Mouse (Mus musculus) heart, embryonic 14.5 days (tissue): Measurements from ENCODE around the gene Eif4e3. TPM values are rescaled to one million over a fixed set of nuclear protein-coding genes. Genes with fewer than 3 reads are reported as not detected.

Experiments
- ATAC-seq: fragments of 200-750 bp; cut with Nextera tagmentation; 2 replicates; pipeline ENCODE4 v1.8.0; 2017; ENCODE audit warnings: low read depth, moderate TSS enrichment; ENCODE audit not compliant: insufficient number of reproducible peaks, insufficient read depth, low FRiP score
- H3K27ac ChIP-seq, 2 experiments: fragments of 200-500 bp in 1 of 2; fragments of 300-500 bp in 1 of 2; sonication (generic) in 1 of 2; replicated peaks in 1 of 2; 2 replicates each; pipeline ENCODE4 v1.5.1; 2012 to 2014; ENCODE audit warnings: low read depth in 2 of 2, low read length in 2 of 2, control low read depth in 1 of 2, mild to moderate bottlenecking in 1 of 2, mixed read lengths in 1 of 2; ENCODE audit not compliant: control insufficient read depth in 1 of 2, insufficient read depth in 1 of 2
- H3K27me3 ChIP-seq: fragments of 300-500 bp; sonication (generic); 2 replicates; pipeline ENCODE4 v1.6.1; 2014; ENCODE audit warnings: mild to moderate bottlenecking, low read length, control low read depth; ENCODE audit not compliant: control insufficient read depth, insufficient read depth
- H3K36me3 ChIP-seq: fragments of 300-500 bp; sonication (generic); 2 replicates; pipeline ENCODE4 v1.6.1; 2014; ENCODE audit warnings: mild to moderate bottlenecking, control low read depth, low read length, mixed read lengths; ENCODE audit not compliant: control insufficient read depth, insufficient read depth
- H3K4me1 ChIP-seq, 2 experiments: fragments of 200-500 bp in 1 of 2; fragments of 300-500 bp in 1 of 2; sonication (generic) in 1 of 2; 2 replicates each; pipeline ENCODE4 v1.6.1; 2012 to 2014; ENCODE audit warnings: low read length in 2 of 2, control low read depth in 1 of 2, mixed read lengths in 1 of 2; ENCODE audit not compliant: control insufficient read depth in 2 of 2, insufficient read depth in 2 of 2
- H3K4me2 ChIP-seq: fragments of 300-500 bp; sonication (generic); 2 replicates; pipeline ENCODE4 v1.6.1; 2014; ENCODE audit warnings: mild to moderate bottlenecking, low read length
- H3K4me3 ChIP-seq, 2 experiments: fragments of 200-500 bp in 1 of 2; fragments of 300-500 bp in 1 of 2; sonication (generic) in 1 of 2; 2 replicates each; pipeline ENCODE4 v1.5.1; 2012 to 2014; ENCODE audit warnings: low read length in 2 of 2, mild to moderate bottlenecking in 2 of 2, control low read depth in 1 of 2, low read depth in 1 of 2, moderate library complexity in 1 of 2; ENCODE audit not compliant: control insufficient read depth in 1 of 2, insufficient read depth in 1 of 2
- H3K9ac ChIP-seq: fragments of 300-500 bp; sonication (generic); 2 replicates; pipeline ENCODE4 v1.6.1; 2014; ENCODE audit warnings: mild to moderate bottlenecking, low read length
- H3K9me3 ChIP-seq: fragments of 300-500 bp; sonication (generic); 2 replicates; pipeline ENCODE4 v1.6.1; 2016; ENCODE audit warnings: low read length, control low read depth; ENCODE audit not compliant: control insufficient read depth
- WGBS: fragments of 180-500 bp; shearing (Covaris S2); extraction: QIAGEN DNeasy Blood & Tissue Kit; methylation state at CpG from one replicate; pipeline ENCODE4 v1.1.7; 2014; 5-methylcytosine and 5-hydroxymethylcytosine counted together
- polyA plus RNA-seq: library from polyadenylated mRNA; unstranded; fragments of >200 nt; fragmentation: Nextera tagmentation; extraction: Ambion mirVana; gene quantifications from 2 replicates; pipeline ENCODE4 v1.2.1, GENCODE M21; 2014

Gene Eif4e3
- polyA plus RNA-seq, 1 experiment from 2014 or later, result 7.9 TPM

DNA sequence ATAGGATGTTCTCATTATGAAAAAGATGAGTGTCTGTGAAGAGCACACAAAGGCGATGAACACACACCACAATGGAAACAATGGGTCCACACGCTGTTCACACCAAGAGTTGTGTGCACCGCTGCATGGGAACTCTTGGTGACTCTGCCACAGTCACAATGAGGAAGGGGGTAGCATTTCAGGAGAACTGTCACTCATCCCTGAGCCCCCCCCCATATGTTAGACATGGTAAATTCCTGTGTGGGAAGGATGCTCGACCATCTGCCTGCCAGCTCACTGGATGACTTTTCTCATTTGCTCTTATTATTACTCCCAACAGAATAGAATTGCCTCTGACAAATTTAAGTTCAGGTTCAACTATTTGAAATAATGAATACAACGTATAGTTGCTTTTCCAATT lies 34.9 kb downstream of the Eif4e3 start:
- no peaks in the 10 kb centered on the region for H3K27me3 ChIP-seq
- WGBS, result 85% methylated on average over 5 of the region's 5 CpGs
- no peaks in the 10 kb centered on the region for H3K9me3 ChIP-seq
- no peaks in the 10 kb centered on the region for H3K4me1 ChIP-seq
- no peak overlapping the region for H3K4me2 ChIP-seq
- no peaks in the 10 kb centered on the region for H3K36me3 ChIP-seq
- no peak overlapping the region for H3K9ac ChIP-seq
- no peak for ATAC-seq
- no peak overlapping the region for H3K4me3 ChIP-seq
- no peak overlapping the region for H3K27ac ChIP-seq

DNA sequence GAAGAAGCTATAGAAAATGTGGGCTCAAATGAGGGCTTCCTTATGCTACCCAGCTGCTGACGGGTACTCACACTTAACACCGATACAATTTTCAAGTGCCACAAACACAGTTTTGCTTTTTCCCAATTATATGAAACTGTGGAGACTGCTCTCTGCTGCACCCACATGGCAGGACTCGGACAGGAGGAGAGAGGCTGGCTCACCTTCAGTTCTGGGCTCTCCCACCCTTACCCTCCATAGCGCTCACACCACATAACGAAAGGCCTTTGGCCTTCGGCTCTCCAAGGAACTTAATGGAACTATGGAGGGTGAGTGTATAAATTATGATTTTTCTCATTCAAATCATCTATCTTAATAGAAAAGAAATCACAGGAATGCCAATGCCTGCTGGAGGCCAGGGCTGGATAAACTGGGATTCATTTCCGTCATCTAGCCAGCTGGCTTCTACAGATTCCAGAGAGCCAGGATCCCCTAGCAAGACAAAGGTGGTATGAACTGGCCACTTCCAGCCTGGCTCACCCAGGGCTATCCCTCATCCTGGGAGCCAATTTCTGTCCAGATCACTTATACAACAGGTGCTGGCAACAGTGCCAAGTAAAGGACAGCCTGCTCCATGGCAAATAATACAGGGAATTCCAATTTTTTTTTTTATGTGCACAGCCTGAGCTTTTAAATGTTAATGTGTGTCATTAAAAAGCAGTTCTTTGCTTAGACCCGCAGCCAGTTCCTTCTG lies 36.7 kb downstream of the Eif4e3 start:
- 82% methylated on average over 8 of the region's 8 CpGs for WGBS
- Histone ChIP-seq H3K9me3 (no peaks in the 10 kb centered on the region), H3K27me3 (no peaks in the 10 kb centered on the region), H3K9ac (no peak overlapping the region), H3K27ac (no peak overlapping the region), H3K4me2 (no peak overlapping the region), H3K4me3 (no peak overlapping the region), H3K36me3 (no peaks in the 10 kb centered on the region), H3K4me1 (no peaks in the 10 kb centered on the region)
- no peak for ATAC-seq

DNA sequence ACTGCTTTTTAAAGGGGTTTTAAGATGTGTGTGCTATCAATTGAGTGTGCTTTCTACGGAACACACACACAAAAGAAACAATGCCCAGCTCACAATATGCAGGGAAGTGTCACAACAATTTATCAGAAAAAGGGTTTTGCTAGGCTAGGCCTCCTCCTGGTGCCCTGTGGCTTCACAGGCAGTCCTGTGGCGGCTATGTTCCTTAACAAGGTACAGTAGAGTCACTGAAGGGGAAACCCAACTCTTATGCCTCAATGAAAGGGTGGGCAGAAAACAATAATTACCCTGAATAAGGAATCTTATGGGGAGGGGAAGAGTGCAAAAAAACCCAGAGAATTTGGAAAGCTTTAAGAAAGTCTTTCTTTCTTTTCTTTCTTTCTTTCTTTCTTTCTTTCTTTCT lies 40.2 kb downstream of the Eif4e3 start:
- no peak overlapping the region for H3K4me2 ChIP-seq
- 73% methylated on average over 2 of the region's 2 CpGs for WGBS
- no peak overlapping the region for H3K9ac ChIP-seq
- no peaks in the 10 kb centered on the region for H3K36me3 ChIP-seq
- H3K4me3 ChIP-seq, result no peak overlapping the region
- no peaks in the 10 kb centered on the region for H3K9me3 ChIP-seq
- H3K27me3 ChIP-seq, result no peaks in the 10 kb centered on the region
- no peak overlapping the region for H3K27ac ChIP-seq
- no peak for ATAC-seq
- no peaks in the 10 kb centered on the region; a peak in 1 of 4 replicates for H3K4me1 ChIP-seq

DNA sequence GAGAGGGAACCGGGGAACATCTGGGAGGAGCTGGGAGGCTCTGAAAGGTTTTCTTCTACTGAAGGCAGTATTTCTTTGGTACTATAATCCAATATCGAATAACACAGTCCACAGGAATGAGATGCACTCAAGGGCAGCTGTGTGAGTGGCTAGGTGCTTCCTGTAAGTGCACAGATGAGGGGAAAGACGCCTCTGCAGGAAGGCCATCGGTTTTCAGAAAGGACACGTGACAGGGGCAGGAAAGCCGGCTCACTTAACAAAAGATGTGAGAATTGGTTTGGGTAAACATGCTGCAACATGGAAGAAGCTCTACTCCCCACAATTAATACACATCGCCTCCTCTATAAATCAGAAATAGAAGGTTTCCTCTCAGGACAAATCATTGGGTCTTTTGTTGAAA lies 40.8 kb downstream of the Eif4e3 start:
- no peaks in the 10 kb centered on the region for H3K9me3 ChIP-seq
- H3K4me1 ChIP-seq, result no peaks in the 10 kb centered on the region; a peak in 1 of 4 replicates
- ATAC-seq, result no peak
- H3K9ac ChIP-seq, result no peak overlapping the region
- H3K36me3 ChIP-seq, result no peaks in the 10 kb centered on the region
- no peak overlapping the region for H3K27ac ChIP-seq
- H3K4me3 ChIP-seq, result no peak overlapping the region
- WGBS, result 49% methylated on average over 7 of the region's 7 CpGs
- H3K4me2 ChIP-seq, result no peak overlapping the region
- no peaks in the 10 kb centered on the region for H3K27me3 ChIP-seq

DNA sequence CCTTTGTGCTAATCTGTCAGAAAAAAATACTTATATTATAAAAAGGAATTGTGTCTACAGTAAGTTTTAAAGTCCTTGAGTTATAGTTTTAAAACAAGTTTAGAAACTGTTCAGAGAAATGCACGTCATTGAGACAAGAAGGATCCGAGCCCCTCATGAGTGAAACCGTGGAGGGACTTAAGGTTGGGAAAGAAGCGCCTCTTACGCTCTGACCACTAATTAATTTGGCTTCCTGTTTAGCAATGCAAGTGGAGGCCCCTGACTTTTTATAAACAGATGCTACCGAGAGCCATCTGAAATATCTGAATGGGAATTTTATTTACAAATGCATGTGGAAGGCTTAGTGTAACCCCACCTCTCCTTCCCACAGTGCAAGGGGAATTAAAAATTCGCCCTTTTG lies 41.3 kb downstream of the Eif4e3 start:
- Histone ChIP-seq H3K4me2 (no peak overlapping the region), H3K9me3 (no peaks in the 10 kb centered on the region), H3K36me3 (no peaks in the 10 kb centered on the region), H3K9ac (no peak overlapping the region), H3K4me1 (no peaks in the 10 kb centered on the region; a peak in 1 of 4 replicates), H3K27ac (no peak overlapping the region), H3K27me3 (no peaks in the 10 kb centered on the region), H3K4me3 (no peak overlapping the region)
- WGBS, result 79% methylated on average over 7 of the region's 7 CpGs
- no peak for ATAC-seq

DNA sequence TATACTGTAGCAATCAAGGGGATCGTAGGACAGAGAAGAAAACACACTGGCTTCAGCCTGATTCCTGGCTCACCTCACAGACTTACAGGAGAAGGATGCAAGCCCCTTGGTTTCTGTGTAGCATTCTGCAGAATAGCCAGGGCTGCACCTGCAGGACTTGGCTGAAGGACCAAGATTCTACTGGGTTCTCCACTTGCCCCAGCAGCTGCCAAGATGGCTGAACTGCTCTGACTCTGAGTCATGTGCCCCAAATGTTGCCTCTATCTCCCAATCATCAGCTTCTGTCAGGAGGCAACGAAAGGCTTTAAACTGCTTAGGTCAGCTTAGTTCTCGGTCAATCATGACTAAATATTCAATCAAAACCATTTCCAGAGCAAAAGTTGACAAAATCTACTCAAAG lies 42.0 kb downstream of the Eif4e3 start:
- Histone ChIP-seq H3K4me3 (no peak overlapping the region), H3K4me2 (no peak overlapping the region), H3K36me3 (no peaks in the 10 kb centered on the region), H3K9ac (no peak overlapping the region), H3K4me1 (no peaks in the 10 kb centered on the region; a peak in 1 of 4 replicates), H3K9me3 (no peaks in the 10 kb centered on the region), H3K27ac (no peak overlapping the region), H3K27me3 (no peaks in the 10 kb centered on the region)
- no peak for ATAC-seq
- 81% methylated on average over 3 of the region's 3 CpGs for WGBS

DNA sequence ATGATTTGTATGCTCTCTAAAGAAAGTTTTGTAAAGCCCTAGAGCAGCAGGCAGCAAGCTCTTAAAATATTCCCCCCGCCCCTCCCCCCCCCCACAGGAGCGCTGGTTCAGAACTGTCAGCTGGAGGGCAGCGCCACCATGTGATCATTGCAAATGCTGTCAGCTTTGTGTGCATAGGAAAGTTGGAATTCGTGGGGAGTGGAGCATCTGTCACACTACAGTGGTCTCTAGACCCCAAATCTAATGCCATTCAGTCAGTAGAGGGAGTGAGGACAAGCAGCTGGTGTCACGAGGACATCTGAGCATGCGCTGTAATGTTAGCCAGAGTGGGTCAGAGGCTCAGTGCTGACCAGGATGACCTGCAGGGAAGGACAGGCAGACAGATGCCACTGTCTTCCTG lies 42.9 kb downstream of the Eif4e3 start:
- 0 out of 2 replicates have a peak overlapping the region, but pooled peaks have one; percentile 4 for H3K4me2 ChIP-seq
- no peak for ATAC-seq

DNA sequence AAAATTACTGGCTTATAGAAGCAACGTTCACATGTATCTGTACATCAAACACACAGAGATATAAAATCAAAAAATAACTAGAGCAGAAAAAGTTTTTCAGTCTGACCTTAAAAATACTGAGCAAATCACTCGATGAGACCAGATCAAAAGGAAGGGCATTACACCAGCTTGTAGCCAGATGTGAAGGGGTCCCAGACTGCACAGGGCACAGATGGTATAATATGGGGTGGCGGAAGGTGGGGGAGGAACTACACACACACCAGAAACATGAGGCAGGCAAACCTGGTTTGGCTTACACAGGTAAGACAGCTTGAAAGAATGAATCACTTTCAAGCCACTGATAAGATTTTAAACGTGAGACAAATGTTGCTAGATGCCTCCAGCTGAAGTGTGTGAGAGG lies 45.4 kb downstream of the Eif4e3 start:
- Histone ChIP-seq H3K9ac (no peak overlapping the region), H3K4me1 (no peaks in the 10 kb centered on the region; a peak in 1 of 4 replicates), H3K4me3 (no peak overlapping the region), H3K27me3 (no peaks in the 10 kb centered on the region), H3K27ac (no peak overlapping the region), H3K4me2 (no peak overlapping the region), H3K36me3 (no peaks in the 10 kb centered on the region), H3K9me3 (no peaks in the 10 kb centered on the region)
- 69% methylated on average over 4 of the region's 4 CpGs for whole genome bisulfite sequencing
- no peak for ATAC-seq

More for the DNA sequence above, 42.9 kb downstream of the Eif4e3 start:
- Histone ChIP-seq H3K9ac (no peak overlapping the region), H3K27ac (no peak overlapping the region), H3K36me3 (no peaks in the 10 kb centered on the region), H3K4me3 (no peak overlapping the region), H3K27me3 (no peaks in the 10 kb centered on the region), H3K4me1 (no peaks in the 10 kb centered on the region; a peak in 1 of 4 replicates), H3K9me3 (no peaks in the 10 kb centered on the region)
- WGBS, result 18% methylated on average over 6 of the region's 6 CpGs
